Mouse (Mus musculus): ENCODE results near the gene Btg2. TPM values are rescaled to one million over a fixed set of nuclear protein-coding genes. Genes with fewer than 3 reads are reported as not detected.

Btg2 gene
- polyA plus RNA-seq, 1 experiment = 11.9 TPM

GRCm38 (mm10) chr1:134079477-134080163 is 700 bp upstream of the Btg2 start:
- peak; percentile 58 to 60 for DNase-seq
- no peaks in the 10 kb centered on the region for H3K27me3 ChIP-seq (ENCODE audit: control insufficient read depth, insufficient read depth, low read length)
- TF ChIP-seq POLR2A (IDR thresholded peaks at IDR 0.05; ENCODE audit: borderline replicate concordance, insufficient read depth, low read length) (no peak), CTCF (IDR thresholded peaks at IDR 0.05; ENCODE audit: borderline replicate concordance, insufficient read depth, low read depth, low read length) (no peak)
- peak overlapping the region; percentile 72 for H3K27ac ChIP-seq (ENCODE audit: insufficient read depth, low read length)
- WGBS = 16% methylated on average over 9 of the region's 9 CpGs
- peak overlapping the region; percentile 54 for H3K4me3 ChIP-seq (replicated peaks; ENCODE audit: insufficient read depth, low read depth, low read length)
- H3K4me1 ChIP-seq (ENCODE audit: control insufficient read depth, insufficient read depth, low read length) = peaks cover 31% of the 10 kb centered on the region

DNA sequence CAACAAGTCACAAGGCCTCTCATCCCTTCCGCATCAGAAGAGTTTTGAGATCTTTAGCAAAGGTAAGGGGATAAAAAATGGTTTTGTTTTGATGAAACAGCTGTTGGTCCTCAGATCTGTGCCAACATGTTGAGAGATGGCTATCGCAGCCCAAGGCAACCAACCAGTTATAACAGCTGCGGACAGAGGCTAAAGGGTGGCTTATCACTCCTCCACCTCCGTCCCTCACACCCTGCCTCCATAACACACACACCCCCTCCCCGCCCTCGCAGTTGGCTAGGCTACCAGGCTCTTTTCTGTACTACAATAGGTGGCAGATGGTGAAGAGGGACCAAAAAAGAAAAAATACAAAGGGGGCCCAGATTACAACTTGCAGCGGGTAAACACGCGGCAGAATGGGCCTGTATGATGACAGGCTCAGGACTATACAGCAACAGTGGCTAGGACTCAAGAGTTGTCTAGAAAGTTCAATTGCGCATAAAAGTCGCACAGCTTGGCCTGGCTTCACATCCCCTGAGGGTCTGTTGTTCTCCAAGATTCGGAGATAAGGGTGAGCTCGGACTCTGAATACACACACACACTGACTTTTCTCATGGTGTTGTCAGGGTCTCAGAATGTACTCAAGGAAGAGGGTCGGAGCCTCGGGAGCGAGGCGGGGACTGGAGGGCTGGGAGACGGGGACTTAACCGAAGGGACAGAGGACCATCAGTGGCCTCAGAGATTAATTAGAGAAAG is 692 bp downstream of the Btg2 start:
- 3% methylated on average over 19 of the region's 19 CpGs for WGBS
- Histone ChIP-seq H3K4me3 (replicated peaks; ENCODE audit: insufficient read depth, low read depth, low read length) (peak overlapping the region; percentile 92), H3K27ac (ENCODE audit: insufficient read depth, low read length) (peak overlapping the region; percentile 78), H3K4me1 (ENCODE audit: control insufficient read depth, insufficient read depth, low read length) (peaks cover 23% of the 10 kb centered on the region), H3K27me3 (ENCODE audit: control insufficient read depth, insufficient read depth, low read length) (no peaks in the 10 kb centered on the region)
- TF ChIP-seq CTCF (IDR thresholded peaks at IDR 0.05; ENCODE audit: borderline replicate concordance, insufficient read depth, low read depth, low read length) = no peak
- peak; percentile 11; the same call in 1 of the 2 replicates for TF ChIP-seq POLR2A (IDR thresholded peaks at IDR 0.05; ENCODE audit: borderline replicate concordance, insufficient read depth, low read length)
- peak; percentile 72 to 74 for DNase-seq

DNA sequence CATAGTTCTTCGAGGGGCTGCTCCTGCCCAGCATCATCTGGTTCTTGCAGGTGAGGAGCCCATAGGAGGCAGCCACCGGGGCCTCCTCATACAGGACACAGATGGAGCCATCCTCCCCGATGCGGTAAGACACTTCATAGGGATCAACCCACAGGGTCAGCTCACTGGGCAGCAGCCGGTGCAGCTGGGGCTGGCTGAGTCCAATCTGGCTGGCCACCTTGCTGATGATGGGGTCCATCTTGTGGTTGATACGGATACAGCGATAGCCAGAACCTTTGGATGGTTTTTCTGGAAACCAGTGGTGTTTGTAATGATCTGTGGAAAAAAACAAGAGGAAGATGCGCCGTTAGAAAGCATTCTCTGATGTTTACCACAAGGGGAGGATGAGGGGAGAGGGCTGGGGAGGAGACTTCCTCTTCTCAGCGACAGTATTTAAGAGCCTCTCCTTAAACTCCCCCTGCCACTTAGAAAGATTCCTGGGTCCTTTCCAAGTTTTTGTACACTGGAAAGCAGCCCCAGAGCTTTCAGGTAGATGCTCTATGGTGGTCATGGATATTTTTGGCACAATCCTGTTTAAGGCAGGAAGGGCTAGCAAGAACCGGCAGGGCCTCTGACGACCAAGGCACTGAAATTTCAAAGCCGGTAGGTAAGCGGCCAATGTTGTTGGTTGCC is 1.4 kb downstream of the Btg2 start:
- WGBS = 6% methylated on average over 14 of the region's 14 CpGs
- Histone ChIP-seq H3K27me3 (ENCODE audit: control insufficient read depth, insufficient read depth, low read length) (no peaks in the 10 kb centered on the region), H3K4me3 (replicated peaks; ENCODE audit: insufficient read depth, low read depth, low read length) (peak overlapping the region; percentile 92), H3K4me1 (ENCODE audit: control insufficient read depth, insufficient read depth, low read length) (peaks cover 16% of the 10 kb centered on the region), H3K27ac (ENCODE audit: insufficient read depth, low read length) (peak overlapping the region; percentile 78)
- TF ChIP-seq POLR2A (IDR thresholded peaks at IDR 0.05; ENCODE audit: borderline replicate concordance, insufficient read depth, low read length) (no peak), CTCF (IDR thresholded peaks at IDR 0.05; ENCODE audit: borderline replicate concordance, insufficient read depth, low read depth, low read length) (peak; percentile 18; the same call in 1 of the 2 replicates)
- peak; percentile 67 to 71 for DNase-seq

GRCm38 (mm10) chr1:134076789-134077188 is 2.1 kb downstream of the Btg2 start:
- H3K4me1 ChIP-seq (ENCODE audit: control insufficient read depth, insufficient read depth, low read length) = peaks cover 15% of the 10 kb centered on the region
- 0 out of 2 replicates have a peak overlapping the region, but pooled peaks have one; percentile 37 for H3K27ac ChIP-seq (ENCODE audit: insufficient read depth, low read length)
- H3K27me3 ChIP-seq (ENCODE audit: control insufficient read depth, insufficient read depth, low read length) = no peaks in the 10 kb centered on the region
- H3K4me3 ChIP-seq (replicated peaks; ENCODE audit: insufficient read depth, low read depth, low read length) = peak overlapping the region; percentile 52
- WGBS = 26% methylated on average over 2 of the region's 2 CpGs
- DNase-seq = no peak
- no peak for TF ChIP-seq POLR2A (IDR thresholded peaks at IDR 0.05; ENCODE audit: borderline replicate concordance, insufficient read depth, low read length)
- TF ChIP-seq CTCF (IDR thresholded peaks at IDR 0.05; ENCODE audit: borderline replicate concordance, insufficient read depth, low read depth, low read length) = no peak

- Histone ChIP-seq H3K4me1 (ENCODE audit: control insufficient read depth, insufficient read depth, low read length) (peaks cover 15% of the 10 kb centered on the region), H3K27ac (ENCODE audit: insufficient read depth, low read length) (no peak overlapping the region), H3K4me3 (replicated peaks; ENCODE audit: insufficient read depth, low read depth, low read length) (no peak overlapping the region), H3K27me3 (ENCODE audit: control insufficient read depth, insufficient read depth, low read length) (no peaks in the 10 kb centered on the region)
- no peak for TF ChIP-seq POLR2A (IDR thresholded peaks at IDR 0.05; ENCODE audit: borderline replicate concordance, insufficient read depth, low read length)
- TF ChIP-seq CTCF (IDR thresholded peaks at IDR 0.05; ENCODE audit: borderline replicate concordance, insufficient read depth, low read depth, low read length) = no peak
- no peak for DNase-seq
- WGBS = 70% methylated on average over 8 of the region's 8 CpGs
Measured at GRCm38 (mm10) chr1:134075532-134075931, 3.4 kb downstream of the Btg2 start.

GRCm38 (mm10) chr1:134074606-134075005 is 4.3 kb downstream of the Btg2 start:
- H3K4me1 ChIP-seq (ENCODE audit: control insufficient read depth, insufficient read depth, low read length) = peaks cover 15% of the 10 kb centered on the region
- H3K27ac ChIP-seq (ENCODE audit: insufficient read depth, low read length) = no peak overlapping the region
- WGBS = 88% methylated on average over 10 of the region's 10 CpGs
- H3K4me3 ChIP-seq (replicated peaks; ENCODE audit: insufficient read depth, low read depth, low read length) = no peak overlapping the region
- no peak for TF ChIP-seq CTCF (IDR thresholded peaks at IDR 0.05; ENCODE audit: borderline replicate concordance, insufficient read depth, low read depth, low read length)
- TF ChIP-seq POLR2A (IDR thresholded peaks at IDR 0.05; ENCODE audit: borderline replicate concordance, insufficient read depth, low read length) = no peak
- DNase-seq = no peak
- H3K27me3 ChIP-seq (ENCODE audit: control insufficient read depth, insufficient read depth, low read length) = no peaks in the 10 kb centered on the region

DNA sequence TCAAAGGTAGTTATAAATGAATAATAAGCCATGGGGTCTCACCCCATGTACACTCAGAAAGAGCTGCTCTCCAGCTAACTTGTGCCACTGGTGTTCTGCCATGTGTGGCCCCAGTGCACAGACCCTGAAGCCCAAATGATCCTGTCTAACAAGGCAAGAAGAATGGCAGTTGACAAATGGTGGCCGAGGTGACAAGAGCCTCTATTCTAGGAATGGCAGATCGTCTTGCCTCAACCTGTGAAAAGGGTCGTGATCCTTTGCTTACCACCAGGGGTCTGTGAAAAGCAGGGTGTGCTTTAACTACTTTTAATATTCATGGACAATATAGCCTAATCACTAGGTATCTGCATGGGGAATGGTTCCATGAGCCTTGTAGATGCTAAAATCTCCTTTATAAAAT is 4.7 kb downstream of the Btg2 start:
- Histone ChIP-seq H3K27ac (ENCODE audit: insufficient read depth, low read length) (no peak overlapping the region), H3K4me3 (replicated peaks; ENCODE audit: insufficient read depth, low read depth, low read length) (no peak overlapping the region), H3K4me1 (ENCODE audit: control insufficient read depth, insufficient read depth, low read length) (peaks cover 15% of the 10 kb centered on the region), H3K27me3 (ENCODE audit: control insufficient read depth, insufficient read depth, low read length) (no peaks in the 10 kb centered on the region)
- no peak for TF ChIP-seq CTCF (IDR thresholded peaks at IDR 0.05; ENCODE audit: borderline replicate concordance, insufficient read depth, low read depth, low read length)
- no peak for TF ChIP-seq POLR2A (IDR thresholded peaks at IDR 0.05; ENCODE audit: borderline replicate concordance, insufficient read depth, low read length)
- WGBS = 60% methylated on average over 3 of the region's 3 CpGs
- no peak for DNase-seq

All from cerebellum, adult 2 months (tissue).